Mouse (Mus musculus) G1E (cell line): Measurements from ENCODE around the gene Incenp.

Experiments
- CTCF ChIP-seq: IDR thresholded peaks from 2 replicates; pipeline ENCODE4 v1.5.1; 2012; ENCODE audit warnings: low read depth, low read length, inconsistent platforms, mixed read lengths
- GATA1 ChIP-seq: IDR thresholded peaks from 2 replicates; pipeline ENCODE4 v1.6.1; 2012; ENCODE audit warnings: borderline replicate concordance, low read length, inconsistent platforms, mixed read lengths
- TAL1 ChIP-seq: conservative IDR thresholded peaks from 2 replicates; pipeline ENCODE4 v1.6.1; 2012; ENCODE audit warnings: low read depth, low read length, inconsistent platforms, mixed read lengths

- TF ChIP-seq CTCF (peak; percentile 31), TAL1 (no peak), GATA1 (no peak)
These were observed 12.0 kb upstream of the Incenp start for GRCm38 (mm10) chr19:9911314-9911754.
